Mouse (Mus musculus): ENCODE data around the gene Plg.

Gene Plg

DNA sequence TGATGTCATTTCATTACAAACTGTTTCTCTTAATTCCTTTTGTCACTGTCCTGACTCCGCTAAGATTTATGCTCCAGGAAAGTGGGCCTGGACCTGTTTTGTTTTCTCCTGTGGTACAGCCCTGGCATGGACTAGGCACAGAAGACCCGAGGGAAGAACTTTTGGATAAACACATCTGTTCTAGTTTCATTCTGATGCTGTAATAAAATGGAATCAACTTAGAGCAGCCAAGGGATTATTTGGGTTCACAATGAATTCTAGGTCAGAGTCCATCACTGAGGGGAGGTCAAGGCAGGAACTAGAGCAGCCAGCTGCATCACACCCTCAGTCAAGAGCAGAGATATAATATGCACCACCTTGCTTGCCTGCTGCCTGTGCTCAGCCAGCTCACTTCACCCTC, 9.4 kb downstream of the Plg start:
- no peak for DNase-seq

- no peak for DNase-seq
Measured at GRCm38 (mm10) chr17:12388239-12388638, 9.8 kb downstream of the Plg start.

- no peak for DNase-seq
Measured at GRCm38 (mm10) chr17:12396163-12396677, 17.8 kb downstream of the Plg start.

DNA sequence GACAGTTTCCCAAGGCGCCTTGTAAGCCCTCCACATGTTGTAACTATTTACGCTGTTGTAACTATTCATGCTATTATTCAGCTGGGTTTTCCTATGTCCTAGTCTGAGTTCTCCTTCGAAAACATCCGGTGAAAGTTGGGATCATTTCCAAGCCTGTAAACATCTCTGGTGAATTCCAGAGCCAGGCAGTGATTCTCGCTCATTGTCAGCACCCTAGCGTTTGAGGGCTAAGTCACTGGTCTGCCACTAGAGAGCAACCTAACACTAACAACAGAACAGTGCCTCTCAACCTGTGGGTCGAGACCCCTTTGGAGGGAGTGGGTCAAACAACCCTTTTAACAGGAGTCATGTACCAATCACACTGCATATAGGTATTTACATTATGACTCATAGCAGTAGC, 25.0 kb downstream of the Plg start:
- DNase-seq, result peak; percentile 49 to 54

DNA sequence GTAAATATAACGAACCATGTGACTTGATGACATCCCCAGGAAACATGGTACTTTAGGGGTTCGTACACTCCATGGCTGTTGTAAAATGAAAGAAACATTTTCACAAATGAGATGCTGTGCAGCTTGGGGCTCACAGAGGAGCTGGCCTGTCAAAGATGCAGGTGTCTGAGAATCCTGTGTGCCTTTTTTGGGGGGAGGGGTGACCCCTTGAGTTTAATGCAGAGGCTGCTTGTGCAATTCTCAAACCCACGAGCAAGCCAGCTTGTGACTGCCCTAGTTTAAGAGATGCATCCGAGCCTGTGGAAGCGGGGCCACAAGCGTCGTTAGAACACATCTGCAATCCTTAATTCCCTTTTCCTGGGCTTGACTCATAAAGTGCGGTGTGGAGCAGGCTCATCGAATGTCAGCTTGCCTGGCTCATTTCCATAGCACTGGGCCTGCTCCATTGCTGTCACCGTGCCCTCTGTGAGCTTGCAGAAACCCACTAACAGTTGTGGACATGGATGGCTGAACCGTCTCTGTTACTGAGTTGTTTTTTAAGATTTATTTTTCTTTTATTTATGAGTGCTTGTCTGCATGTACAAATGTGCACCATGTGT, 31.0 kb downstream of the Plg start:
- no peak for DNase-seq

DNA sequence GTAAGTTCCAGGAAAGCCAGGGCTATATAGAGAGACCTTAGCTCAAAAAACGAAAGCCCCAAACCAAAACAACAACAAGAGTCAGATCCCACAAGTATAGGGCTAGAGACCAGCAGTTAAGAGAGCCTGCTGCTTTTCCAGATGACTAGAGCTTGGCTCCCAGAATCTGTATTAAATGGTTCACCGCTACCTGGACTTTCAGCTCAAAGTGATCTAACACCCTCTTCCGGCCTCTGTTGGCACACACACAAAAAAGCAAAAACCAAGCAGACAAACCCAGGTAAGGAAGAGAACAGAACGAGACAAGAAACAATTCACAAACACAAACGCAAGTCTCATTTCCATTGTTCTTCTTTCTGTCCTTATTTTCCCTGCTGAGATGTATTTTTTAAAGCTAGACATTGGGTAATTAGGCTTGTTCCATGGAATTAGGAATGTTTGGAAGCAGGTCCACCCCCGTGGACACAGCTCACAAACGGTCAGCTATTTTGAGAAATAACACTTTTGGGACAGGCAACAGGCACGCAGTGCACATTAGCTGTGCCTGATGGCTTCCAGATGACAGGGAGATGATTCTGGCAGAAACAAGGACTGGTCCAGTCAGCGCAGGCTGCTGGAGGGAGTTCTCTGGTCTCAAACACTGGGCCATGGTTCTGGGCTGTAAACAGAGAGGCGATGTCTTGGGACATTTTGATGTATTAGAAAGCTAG, 33.9 kb downstream of the Plg start:
- DNase-seq, result peak; percentile 73 to 90

GRCm38 (mm10) chr17:12412891-12413237, 34.5 kb downstream of the Plg start:
- no peak for DNase-seq

DNA sequence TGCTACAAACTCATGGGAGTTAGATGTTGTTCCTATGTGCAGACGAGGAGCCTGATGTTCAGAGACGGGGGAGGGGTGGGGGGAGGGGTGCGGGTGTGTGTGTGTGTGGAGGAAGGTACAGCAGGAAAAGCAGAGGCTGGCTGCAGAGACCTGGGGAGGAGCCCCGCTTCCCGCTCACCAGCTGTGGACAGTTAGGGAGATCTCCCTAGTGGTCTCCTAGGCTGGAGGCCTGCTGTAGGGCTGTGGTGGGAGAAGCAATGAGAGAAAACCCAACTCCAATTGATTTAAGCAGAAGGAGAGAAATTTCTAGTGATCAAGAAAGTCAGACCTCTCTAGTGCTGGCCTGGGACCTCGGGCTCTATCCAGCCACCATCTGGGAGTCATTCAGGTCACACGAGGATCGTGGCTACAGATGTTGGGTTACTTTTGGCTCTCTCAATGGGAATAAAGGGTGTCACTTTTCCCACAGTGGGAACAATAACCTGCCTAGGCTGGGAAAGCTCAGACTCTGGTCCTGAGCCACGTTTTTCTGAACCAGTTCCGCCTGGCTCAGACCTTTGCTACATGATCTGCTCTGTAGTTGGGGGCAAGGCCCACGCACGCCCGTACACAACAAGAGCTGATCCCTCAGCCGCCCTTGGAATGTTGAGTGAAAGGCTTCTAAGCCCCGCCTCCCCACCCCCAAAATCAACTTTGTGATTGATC, 36.8 kb downstream of the Plg start:
- DNase-seq, result peak in 1 of 2 experiments; percentile 33

DNA sequence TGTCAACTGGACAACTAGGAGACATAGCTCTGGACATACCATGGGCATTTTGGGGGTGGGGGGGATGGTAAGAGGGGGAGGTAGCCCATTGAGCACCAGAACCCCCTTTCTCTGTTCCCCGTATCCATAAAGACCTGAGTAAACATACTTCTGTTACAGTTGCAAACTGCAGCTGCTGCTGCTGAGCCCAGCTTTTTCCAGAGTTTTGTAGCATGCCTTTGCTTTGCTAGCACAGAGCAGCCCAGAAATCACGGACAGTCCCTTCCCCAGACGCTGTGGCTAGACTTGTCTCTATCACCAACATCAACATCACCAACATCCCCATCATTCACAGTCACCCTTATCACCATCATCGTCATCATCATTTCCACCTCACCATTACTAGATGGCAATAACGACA, 37.3 kb downstream of the Plg start:
- no peak for DNase-seq

DNA sequence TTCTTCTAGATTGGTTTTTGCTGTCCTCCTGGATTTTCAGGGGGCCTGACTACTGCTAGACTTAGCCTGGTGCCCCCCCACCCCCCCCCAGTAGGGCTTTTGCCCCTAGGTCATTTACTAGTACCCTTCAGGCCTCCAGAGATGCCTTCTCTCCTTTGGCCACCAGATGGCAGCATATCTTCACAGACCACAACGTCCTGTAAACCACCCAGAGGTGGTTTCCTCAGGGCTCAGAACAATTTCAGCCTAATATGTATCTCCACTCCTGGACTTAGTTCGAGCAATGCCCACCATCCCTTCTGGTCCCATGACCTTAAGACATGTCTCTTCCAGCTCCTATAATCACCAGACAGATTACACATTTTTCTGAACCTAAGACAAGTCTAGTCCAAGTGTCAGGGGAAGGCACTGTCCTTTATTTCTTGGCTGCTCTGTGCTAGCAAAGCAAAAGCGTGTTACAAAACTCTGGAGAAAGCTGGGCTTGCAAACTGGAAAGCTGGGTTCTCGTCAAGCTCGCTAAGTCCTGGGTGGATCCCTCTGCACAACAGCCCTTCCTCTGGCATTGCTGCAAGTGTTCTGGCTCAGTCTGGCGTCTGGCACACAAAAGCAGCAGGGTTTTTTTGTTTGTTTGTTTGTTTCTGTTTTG, 38.0 kb downstream of the Plg start:
- peak; percentile 68 to 86 for DNase-seq

GRCm38 (mm10) chr17:12419491-12420079, 41.2 kb downstream of the Plg start:
- DNase-seq, result no peak

GRCm38 (mm10) chr17:12420886-12421574, 42.6 kb downstream of the Plg start:
- peak in 1 of 2 experiments; percentile 25 for DNase-seq

- DNase-seq, result no peak
Measured at GRCm38 (mm10) chr17:12422143-12422542, 43.7 kb downstream of the Plg start.

- DNase-seq, result no peak
Measured at GRCm38 (mm10) chr17:12427156-12427555, 48.7 kb downstream of the Plg start.

GRCm38 (mm10) chr17:12428369-12428768, 50.0 kb downstream of the Plg start:
- peak in 1 of 2 experiments; percentile 59 for DNase-seq

GRCm38 (mm10) chr17:12431707-12432106, 53.3 kb downstream of the Plg start:
- DNase-seq, result no peak

GRCm38 (mm10) chr17:12437771-12438170, 59.4 kb downstream of the Plg start:
- DNase-seq, result no peak

GRCm38 (mm10) chr17:12444561-12444960, 66.2 kb downstream of the Plg start:
- DNase-seq, result no peak

DNA sequence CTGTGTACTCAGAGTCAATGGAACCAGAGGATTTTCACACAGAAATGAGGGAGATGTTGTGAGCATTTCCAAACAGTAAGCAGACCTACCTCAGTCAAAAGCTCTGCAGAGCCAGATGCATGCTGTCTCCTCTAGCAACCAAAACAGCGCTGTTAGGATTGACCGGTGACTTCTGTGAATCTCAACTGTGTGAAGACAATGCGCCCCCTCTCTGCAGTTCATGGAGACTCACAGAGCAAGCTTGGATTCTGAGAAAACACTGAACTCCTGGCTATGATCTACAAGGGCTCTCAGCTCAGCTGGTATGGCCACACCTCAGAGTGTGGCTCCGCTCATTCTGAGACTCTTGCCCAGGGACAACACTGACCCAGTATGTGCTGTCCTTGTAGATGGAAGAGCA, 72.8 kb downstream of the Plg start:
- no peak for DNase-seq

DNA sequence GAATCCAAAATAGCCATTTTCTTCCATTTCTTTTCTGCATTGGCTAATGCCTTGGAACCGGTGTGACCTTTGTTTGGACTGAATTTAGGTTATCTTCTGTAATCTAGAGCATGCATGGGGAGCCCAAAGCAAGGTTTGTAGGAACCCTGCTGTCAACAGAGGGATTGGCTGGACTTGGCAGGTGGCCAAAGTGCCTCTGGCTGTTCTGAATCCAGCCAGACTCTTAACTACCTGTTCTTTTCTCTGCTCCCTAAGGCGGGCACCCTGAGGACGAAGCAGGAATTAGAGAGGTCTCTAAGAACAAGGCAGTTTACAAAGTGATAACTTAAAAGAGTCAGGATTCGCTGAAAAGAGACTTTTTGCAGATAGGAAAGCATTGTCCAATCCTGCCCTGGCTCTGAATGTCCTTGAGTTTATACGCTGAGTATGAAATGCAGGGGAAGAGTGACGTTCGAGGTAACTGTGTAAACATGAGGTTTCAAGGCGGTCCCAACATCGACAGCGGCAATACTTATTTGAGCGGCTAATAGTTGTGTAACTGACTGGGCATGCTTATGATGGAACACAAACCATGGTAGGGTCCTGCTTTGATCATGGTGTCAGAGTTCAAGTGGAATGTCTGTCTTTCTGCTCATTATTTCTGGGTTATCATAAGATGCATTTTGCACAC, 74.6 kb downstream of the Plg start:
- peak in 1 of 2 experiments; percentile 9 for DNase-seq

DNA sequence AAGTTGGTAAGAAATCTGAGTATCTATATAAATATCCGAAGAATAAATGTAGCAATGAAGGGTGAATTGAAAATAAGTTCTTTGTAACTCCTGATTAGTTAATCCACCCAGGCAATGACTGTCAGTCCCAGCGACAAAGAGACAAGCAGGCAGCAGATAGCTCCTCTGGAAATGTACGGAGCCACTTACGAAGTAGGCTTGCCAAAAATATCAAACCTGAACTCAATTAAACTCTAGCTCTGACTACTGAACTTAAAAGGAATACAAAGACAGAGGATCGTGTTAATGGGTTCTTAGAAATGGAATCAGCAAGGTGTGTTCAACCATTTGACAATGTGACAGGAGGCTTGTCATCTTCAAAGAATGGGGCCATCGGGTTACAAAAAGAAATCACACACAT, 75.3 kb downstream of the Plg start:
- DNase-seq, result no peak

All from lung, postnatal 4 days (tissue).